Mouse (Mus musculus) heart, adult 2 months (tissue): ENCODE measurements around the gene Shd.

Experiments used
- CTCF ChIP-seq: fragments of 200-600 bp; IDR thresholded peaks from 2 replicates; pipeline ENCODE4 v1.8.1; 2022; ENCODE audit warnings: antibody characterized with exemption, mild to moderate bottlenecking, moderate library complexity
- POLR2A ChIP-seq: fragments of 200-500 bp; IDR thresholded peaks from 2 replicates; pipeline ENCODE4 v1.6.1; 2011; ENCODE audit warnings: mild to moderate bottlenecking, low read depth, low read length, control low read depth; ENCODE audit not compliant: insufficient read depth

DNA sequence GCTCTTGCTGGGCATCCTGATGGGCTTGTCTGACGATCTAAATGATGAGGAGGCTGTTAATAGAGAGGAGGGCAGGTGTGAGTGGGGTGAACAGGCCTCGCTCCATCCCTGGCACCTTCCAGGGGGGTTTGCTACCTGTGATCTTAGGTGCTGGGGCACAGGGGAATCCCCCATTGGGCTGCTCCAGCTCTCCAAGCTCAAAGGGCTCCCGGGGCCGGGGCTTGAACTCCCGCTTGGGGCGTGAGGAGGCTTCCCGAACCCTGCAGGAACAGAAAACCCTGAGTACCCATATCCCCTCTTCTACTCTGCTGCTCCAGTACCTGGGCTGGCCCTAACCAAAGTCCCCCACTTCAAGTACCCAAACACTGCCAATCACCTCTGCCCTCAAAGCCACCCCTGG, 47.6 kb downstream of the Shd start:
- no peak for TF ChIP-seq POLR2A
- no peak for TF ChIP-seq CTCF
